Mouse (Mus musculus): Measurements from ENCODE around the gene Tusc2.

The Tusc2 gene

DNA sequence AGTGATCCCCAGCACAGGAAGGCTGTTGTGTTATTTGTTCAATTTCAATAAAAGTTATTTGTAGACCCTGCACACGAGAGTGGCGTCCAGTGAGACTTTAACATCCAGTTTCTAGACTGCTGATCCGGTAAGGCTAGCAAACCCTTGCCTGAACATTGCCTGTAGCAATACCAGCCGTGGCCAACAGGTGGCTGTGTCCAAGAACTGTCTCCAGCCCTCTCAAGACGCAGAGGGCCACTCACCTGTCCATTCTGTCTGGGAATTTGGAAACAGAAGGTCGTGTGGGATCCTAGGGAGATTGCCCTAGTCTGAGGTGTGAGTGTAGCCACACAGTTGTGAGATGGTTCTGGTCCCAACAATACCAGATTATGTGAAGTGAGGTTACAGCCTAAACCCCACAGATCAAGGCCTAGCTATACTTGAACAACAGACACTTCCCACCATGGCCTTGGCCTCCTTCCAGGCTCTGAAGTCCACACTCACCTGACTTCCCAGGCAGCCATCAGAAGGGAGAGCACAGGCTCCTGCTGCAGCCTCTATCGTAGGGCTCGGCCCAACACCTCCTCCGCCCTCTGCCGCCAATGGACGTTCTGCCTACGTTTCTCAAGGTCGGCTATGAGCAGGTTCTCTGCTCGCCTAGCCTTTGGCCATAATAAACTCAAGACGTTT, 3.1 kb downstream of the Tusc2 start:
- in situ Hi-C loops (cut with MboI, MseI): loop anchor here (25.0 kb wide), 1 partner anchor 1379 kb away; the partner anchor contains the start of gene Ppm1m

DNA sequence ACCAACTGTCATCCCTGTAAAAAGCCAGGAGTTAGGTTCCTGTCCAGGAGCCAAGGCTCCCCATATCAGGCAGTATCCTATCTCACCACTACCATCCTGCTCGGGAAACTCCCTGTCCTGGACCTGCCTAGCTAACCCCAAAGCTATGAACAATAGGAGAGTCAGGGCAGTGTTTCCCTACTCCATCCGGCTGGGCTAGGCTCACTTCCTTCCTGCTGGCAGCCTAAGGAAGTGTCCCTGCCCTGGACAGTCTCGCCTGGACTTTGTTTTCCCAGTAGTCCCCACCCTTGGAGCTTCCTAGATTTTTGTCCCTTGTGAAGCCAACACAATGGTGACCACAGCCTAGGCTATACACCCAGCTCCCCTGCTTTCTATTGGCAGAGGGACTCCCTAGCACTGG, 3.8 kb downstream of the Tusc2 start:
- in situ Hi-C loops (cut with MboI, MseI): loop anchor here (25.0 kb wide), 1 partner anchor 1380 kb away; the partner anchor contains the start of gene Ppm1m

DNA sequence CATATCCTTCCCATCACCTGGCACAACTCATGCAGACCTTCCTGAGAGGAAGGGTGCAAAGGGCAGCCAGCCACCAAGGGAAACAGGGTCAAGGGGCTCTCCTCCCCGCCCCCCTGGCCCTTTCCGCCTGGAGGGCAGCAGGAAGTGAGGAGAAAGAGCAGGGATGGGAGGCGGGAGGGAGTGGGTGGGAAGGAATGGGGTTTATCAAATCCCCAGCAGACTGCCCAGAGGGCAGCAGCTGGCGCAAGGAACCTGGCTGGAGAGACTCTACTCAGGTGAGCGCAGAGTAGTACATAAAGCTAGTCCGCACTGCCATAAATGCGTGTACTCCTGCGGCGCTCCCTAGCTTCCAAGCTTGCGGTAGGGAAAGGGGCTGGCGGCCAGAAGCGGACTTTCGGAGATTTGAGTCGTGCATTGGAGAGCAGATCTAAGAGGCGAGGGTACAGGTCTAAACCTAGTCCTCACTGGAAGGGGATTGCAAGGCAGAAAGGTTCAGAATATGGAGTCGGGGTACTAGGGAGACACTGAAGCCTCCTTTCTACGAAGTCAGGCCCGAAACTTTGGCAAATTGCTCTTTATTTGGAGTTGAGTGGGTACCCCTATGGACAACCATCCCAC, 4.8 kb downstream of the Tusc2 start, which contains the start of gene Hyal2:
Gene Hyal2 (plus strand): TSS at position 244 of the 618 bp plus-strand sequence.
- in situ Hi-C loops (cut with MboI, MseI): loop anchor here (25.0 kb wide), 1 partner anchor 1381 kb away; the partner anchor contains the start of gene Ppm1m

GRCm38 (mm10) chr9:107568331-107569261, 5.5 kb downstream of the Tusc2 start:
- in situ Hi-C loops (cut with MboI, MseI): loop anchor here (25.0 kb wide), 1 partner anchor 1381 kb away; the partner anchor contains the start of gene Ppm1m

- in situ Hi-C loops (cut with MboI, MseI): loop anchor here (25.0 kb wide), 1 partner anchor 1382 kb away; the partner anchor contains the start of gene Ppm1m
Measured at GRCm38 (mm10) chr9:107569270-107569669, 6.2 kb downstream of the Tusc2 start.

DNA sequence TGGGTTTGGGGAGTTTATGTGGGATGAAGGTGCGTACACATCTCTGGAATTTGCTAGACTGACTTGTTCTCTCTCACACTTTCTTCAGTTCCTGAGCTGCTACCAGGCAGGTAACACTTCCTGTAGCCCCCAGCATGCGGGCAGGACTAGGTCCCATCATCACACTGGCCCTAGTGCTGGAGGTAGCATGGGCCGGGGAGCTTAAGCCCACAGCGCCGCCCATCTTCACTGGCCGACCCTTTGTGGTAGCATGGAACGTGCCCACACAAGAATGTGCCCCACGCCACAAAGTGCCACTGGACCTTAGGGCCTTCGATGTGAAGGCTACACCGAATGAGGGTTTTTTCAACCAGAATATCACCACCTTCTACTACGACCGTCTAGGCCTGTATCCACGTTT, 7.0 kb downstream of the Tusc2 start:
- in situ Hi-C loops (cut with MboI, MseI): loop anchor here (25.0 kb wide), 1 partner anchor 1383 kb away; the partner anchor contains the start of gene Ppm1m

- in situ Hi-C loops (cut with MboI, MseI): loop anchor here (25.0 kb wide), 1 partner anchor 1384 kb away; the partner anchor contains the start of gene Ppm1m
Measured at GRCm38 (mm10) chr9:107570845-107571244, 7.8 kb downstream of the Tusc2 start.

DNA sequence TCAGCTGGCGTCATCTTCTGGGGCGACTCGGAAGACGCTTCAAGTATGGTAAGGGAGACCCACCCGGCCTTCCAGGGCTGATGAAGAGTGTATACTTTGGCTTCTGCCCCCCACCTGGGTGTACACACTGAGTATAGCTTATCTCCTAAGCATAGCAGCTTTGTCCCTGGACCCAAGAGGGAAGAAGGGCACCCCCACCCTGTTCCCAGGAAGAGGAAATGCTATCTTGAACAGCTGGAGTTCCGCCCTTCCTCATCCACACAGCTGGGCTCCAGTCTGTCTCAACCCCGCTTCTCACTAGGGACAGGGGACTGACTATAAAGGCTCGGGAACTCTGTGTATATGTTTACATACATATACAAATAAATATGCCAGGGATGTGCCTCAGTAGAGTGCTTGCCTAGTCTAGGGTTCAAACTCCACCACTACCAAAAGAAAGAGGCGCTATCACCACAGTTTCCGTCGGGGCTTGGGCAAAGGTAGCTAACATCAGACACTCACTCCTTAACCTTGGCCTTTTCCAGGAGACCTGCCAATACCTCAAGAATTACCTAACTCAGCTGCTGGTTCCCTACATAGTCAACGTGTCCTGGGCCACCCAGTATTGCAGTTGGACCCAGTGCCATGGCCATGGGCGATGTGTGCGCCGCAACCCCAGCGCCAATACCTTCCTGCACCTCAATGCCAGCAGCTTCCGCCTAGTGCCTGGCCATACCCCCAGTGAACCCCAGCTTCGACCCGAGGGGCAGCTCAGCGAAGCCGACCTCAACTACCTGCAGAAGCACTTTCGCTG, 8.7 kb downstream of the Tusc2 start:
- in situ Hi-C loops (cut with MboI, MseI): loop anchor here (25.0 kb wide), 1 partner anchor 1384 kb away; the partner anchor contains the start of gene Ppm1m

DNA sequence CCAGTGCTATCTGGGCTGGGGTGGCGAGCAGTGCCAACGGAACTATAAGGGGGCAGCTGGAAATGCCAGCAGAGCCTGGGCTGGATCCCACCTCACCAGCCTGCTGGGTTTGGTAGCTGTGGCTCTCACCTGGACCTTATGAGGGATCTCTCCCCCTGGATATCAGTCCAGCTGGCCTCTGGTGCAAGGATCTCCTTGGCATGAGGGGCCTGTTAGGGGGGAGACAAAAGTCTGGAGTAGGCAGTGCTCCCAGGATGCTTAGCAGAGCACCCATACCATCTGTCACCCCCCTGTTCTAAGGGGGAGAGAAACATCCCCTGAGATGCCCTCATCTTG, 9.2 kb downstream of the Tusc2 start:
- in situ Hi-C loops (cut with MboI, MseI): loop anchor here (25.0 kb wide), 1 partner anchor 1385 kb away; the partner anchor contains the start of gene Ppm1m

GRCm38 (mm10) chr9:107573774-107574173, 10.7 kb downstream of the Tusc2 start:
- in situ Hi-C loops (cut with MboI, MseI): loop anchor here (25.0 kb wide), 1 partner anchor 1386 kb away; the partner anchor contains the start of gene Ppm1m

GRCm38 (mm10) chr9:107575579-107576356, 12.7 kb downstream of the Tusc2 start:
- in situ Hi-C loops (cut with MboI, MseI): no loop called here

DNA sequence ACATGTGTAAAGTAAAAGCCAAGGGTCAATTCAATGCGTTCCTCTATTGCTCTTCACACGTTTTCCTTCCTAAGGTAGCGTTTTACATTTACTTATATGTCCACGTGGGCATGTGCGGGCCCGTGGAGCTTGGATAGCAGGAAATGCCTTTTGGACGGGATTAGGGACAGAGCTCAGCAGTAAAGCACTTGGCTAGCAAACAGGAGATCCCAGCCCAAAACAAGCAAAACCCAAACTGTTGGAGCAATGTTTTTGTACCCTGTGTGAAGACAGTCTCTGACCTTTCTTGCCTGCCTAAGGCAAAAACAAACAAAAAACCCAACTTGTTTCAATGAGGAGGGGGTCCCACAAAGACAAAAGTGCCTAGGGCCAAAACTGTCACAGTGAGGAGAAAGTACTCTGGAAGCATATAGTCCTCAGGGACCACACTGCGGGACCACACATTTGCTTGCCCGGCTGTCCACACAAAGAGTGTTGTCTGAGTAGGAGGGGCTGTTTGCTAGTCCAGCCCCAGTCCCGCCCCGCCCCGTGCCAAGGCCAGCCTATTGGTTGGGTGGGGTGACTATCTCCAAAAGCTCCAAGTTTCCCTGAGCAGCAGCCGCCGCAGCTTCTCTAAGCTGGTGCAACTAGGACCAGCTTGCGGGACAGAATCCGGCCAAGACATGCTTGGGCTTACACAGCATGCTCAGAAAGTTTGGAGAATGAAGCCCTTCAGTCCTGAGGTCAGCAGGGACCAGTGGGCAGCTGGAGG, 13.5 kb downstream of the Tusc2 start, which contains the start of gene Hyal1:
Gene Hyal1 (plus strand): TSS at position 571 of the 751 bp plus-strand sequence.
- in situ Hi-C loops (cut with MboI, MseI): no loop called here

DNA sequence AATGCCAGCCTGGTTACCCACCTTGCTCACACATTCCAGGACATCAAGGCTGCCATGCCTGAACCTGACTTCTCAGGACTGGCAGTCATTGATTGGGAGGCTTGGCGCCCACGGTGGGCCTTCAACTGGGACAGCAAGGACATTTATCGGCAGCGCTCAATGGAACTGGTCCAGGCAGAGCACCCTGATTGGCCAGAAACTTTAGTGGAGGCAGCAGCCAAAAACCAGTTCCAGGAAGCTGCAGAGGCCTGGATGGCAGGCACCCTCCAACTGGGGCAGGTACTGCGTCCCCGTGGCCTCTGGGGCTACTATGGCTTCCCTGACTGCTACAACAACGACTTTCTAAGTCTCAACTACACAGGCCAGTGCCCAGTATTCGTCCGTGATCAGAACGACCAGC, 14.8 kb downstream of the Tusc2 start:
- in situ Hi-C loops (cut with MboI, MseI): no loop called here

DNA sequence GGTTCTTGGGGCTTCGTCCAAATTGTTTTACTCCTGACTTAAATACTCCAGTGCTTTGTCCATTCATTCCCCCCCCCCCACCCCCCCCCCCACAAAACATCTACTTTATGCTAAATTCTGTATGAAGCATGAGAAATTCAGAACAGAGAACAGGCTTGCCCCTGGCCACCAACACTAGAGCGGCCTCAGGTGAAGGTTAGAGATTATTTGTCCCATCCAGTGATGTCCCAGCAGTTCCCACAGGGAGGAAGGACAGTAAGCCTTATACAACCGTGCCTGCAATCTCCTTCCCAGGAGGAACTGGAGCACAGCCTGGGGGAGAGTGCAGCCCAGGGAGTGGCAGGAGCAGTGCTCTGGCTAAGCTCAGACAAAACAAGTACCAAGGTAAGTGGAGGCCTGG, 15.5 kb downstream of the Tusc2 start, which contains the start of gene Naa80:
Gene Naa80 (plus strand): TSS at position 301 of the 400 bp plus-strand sequence.
- in situ Hi-C loops (cut with MboI, MseI): no loop called here

GRCm38 (mm10) chr9:107579023-107579900, 16.2 kb downstream of the Tusc2 start:
- in situ Hi-C loops (cut with MboI, MseI): no loop called here

DNA sequence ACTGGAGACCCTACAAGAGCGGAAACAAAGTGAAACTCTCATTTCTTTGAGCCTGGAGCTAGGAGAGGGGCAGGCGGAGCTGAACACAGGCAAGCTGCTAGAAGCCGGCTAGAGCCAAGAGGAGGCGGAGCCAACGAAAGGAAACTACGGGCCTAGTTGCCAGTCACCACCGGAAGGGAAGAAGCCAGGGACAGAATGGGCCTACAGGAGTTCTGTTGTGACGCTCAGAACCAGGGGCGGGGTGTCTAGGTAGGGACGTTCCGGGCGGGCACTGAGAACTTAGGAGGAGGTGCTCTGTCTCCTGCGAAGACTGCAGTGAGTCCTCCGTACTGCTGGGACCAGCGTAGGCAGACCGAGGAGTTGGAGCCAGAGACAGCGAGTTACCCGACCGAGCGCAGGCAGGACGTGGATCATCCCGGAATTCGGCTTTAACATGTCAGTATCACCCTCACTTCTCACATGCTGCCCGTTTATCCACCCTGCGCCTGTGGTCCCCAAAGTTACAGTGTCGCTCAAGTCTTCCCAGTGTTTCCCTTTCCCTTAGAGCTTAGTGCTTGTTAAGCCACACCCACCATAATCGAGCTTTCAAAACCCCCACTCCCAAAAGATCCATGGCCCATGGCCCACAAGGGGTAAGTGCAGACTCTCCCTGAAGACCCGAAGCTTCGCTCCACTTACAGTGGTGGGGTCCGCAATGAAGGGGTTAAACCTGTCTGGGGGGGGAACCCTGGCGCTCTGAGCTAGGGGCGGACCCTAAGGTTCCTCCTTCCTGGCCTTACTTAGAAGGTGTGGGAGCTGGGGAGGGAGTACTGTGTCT, 17.7 kb downstream of the Tusc2 start, which contains the start of gene Hyal3:
Gene Hyal3 (plus strand): TSS at position 318 of the 817 bp plus-strand sequence.
- in situ Hi-C loops (cut with MboI, MseI): no loop called here

- in situ Hi-C loops (cut with MboI, MseI): no loop called here
Measured at GRCm38 (mm10) chr9:107581584-107581983, 18.5 kb downstream of the Tusc2 start.
